Mouse (Mus musculus): ENCODE measurements around the gene Ppp1r21. TPM values are rescaled to one million over a fixed set of nuclear protein-coding genes. Genes with fewer than 3 reads are reported as not detected.

Gene Ppp1r21
- total RNA-seq, 1 experiment: 24.8 TPM

- no peak for DNase-seq (ENCODE audit: low read depth, low spot score)
- no peak overlapping the region for H3K27ac ChIP-seq (ENCODE audit: insufficient read depth, low read depth, low read length, poor library complexity, severe bottlenecking)
- no peaks in the 10 kb centered on the region for H3K9me3 ChIP-seq (ENCODE audit: control insufficient read depth, insufficient read depth, low read depth, low read length)
- H3K4me1 ChIP-seq (ENCODE audit: control insufficient read depth in 2 of 2, insufficient read depth in 2 of 2, low read length in 2 of 2, poor library complexity in 1 of 2): no peaks in the 10 kb centered on the region
- in situ Hi-C loops (cut with MboI; ENCODE audit: low sequenced_read_pairs in 2 of 2, unreplicated experiment in 2 of 2): no loop called here
- no peak for TF ChIP-seq ZC3H11A (IDR thresholded peaks at IDR 0.05; ENCODE audit: borderline replicate concordance, low read depth, low read length)
- no peak for TF ChIP-seq ZNF384 (IDR thresholded peaks at IDR 0.05; ENCODE audit: low read depth, low read length)
- no peak for TF ChIP-seq MAFK (IDR thresholded peaks at IDR 0.05; ENCODE audit: insufficient read depth, low read depth, low read length)
- TF ChIP-seq CHD2 (IDR thresholded peaks at IDR 0.05; ENCODE audit: low read depth, low read length): no peak
- TF ChIP-seq HCFC1 (IDR thresholded peaks at IDR 0.05; ENCODE audit: borderline replicate concordance, insufficient read depth, low read length): no peak
- H3K9ac ChIP-seq (ENCODE audit: insufficient read depth, low read depth, low read length, poor library complexity, severe bottlenecking): no peak overlapping the region
- peaks cover 17% of the 10 kb centered on the region; the same call in 1 of the 2 replicates for H3K36me3 ChIP-seq (ENCODE audit: control insufficient read depth, insufficient read depth, low read length, poor library complexity, severe bottlenecking)
- H3K4me3 ChIP-seq (ENCODE audit: insufficient read depth in 1 of 2, low read depth in 1 of 2, low read length in 2 of 2, poor library complexity in 1 of 2, severe bottlenecking in 1 of 2): no peak overlapping the region
Observed at GRCm38 (mm10) chr17:88582999-88583398, 53.1 kb downstream of the Ppp1r21 start.

DNA sequence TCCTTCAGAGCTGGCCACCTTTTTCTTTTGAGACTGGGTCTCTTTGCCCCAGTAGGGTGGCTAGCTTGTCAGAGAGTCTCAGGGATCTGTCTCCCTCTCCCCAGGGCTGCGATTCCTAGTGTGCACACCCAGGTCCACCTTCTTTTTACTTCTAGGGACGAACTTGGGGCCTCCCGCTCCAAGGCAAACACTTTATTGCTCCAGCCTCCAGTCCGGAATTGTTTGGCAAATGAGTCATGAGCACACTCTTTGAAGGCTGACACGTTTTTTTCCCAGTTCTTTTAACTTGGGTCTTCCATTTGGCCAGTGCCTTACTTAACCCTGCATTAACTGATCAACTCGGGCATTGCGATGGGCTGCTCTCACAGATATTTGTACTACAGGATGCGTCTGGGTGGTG is 53.5 kb downstream of the Ppp1r21 start:
- TF ChIP-seq ZC3H11A (IDR thresholded peaks at IDR 0.05; ENCODE audit: borderline replicate concordance, low read depth, low read length) (no peak), CHD2 (IDR thresholded peaks at IDR 0.05; ENCODE audit: low read depth, low read length) (no peak), ZNF384 (IDR thresholded peaks at IDR 0.05; ENCODE audit: low read depth, low read length) (no peak), HCFC1 (IDR thresholded peaks at IDR 0.05; ENCODE audit: borderline replicate concordance, insufficient read depth, low read length) (no peak), MAFK (IDR thresholded peaks at IDR 0.05; ENCODE audit: insufficient read depth, low read depth, low read length) (no peak)
- Histone ChIP-seq H3K9me3 (ENCODE audit: control insufficient read depth, insufficient read depth, low read depth, low read length) (no peaks in the 10 kb centered on the region), H3K4me1 (ENCODE audit: control insufficient read depth in 2 of 2, insufficient read depth in 2 of 2, low read length in 2 of 2, poor library complexity in 1 of 2) (no peaks in the 10 kb centered on the region), H3K36me3 (ENCODE audit: control insufficient read depth, insufficient read depth, low read length, poor library complexity, severe bottlenecking) (peaks cover 17% of the 10 kb centered on the region; the same call in 1 of the 2 replicates), H3K27ac (ENCODE audit: insufficient read depth, low read depth, low read length, poor library complexity, severe bottlenecking) (no peak overlapping the region), H3K4me3 (ENCODE audit: insufficient read depth in 1 of 2, low read depth in 1 of 2, low read length in 2 of 2, poor library complexity in 1 of 2, severe bottlenecking in 1 of 2) (no peak overlapping the region), H3K9ac (ENCODE audit: insufficient read depth, low read depth, low read length, poor library complexity, severe bottlenecking) (no peak overlapping the region)
- in situ Hi-C loops (cut with MboI; ENCODE audit: low sequenced_read_pairs in 2 of 2, unreplicated experiment in 2 of 2): no loop called here
- DNase-seq (ENCODE audit: low read depth, low spot score): no peak

GRCm38 (mm10) chr17:88587371-88587770 is 57.5 kb downstream of the Ppp1r21 start:
- Histone ChIP-seq H3K27ac (ENCODE audit: insufficient read depth, low read depth, low read length, poor library complexity, severe bottlenecking) (no peak overlapping the region), H3K4me1 (ENCODE audit: control insufficient read depth in 2 of 2, insufficient read depth in 2 of 2, low read length in 2 of 2, poor library complexity in 1 of 2) (no peaks in the 10 kb centered on the region), H3K4me3 (ENCODE audit: insufficient read depth in 1 of 2, low read depth in 1 of 2, low read length in 2 of 2, poor library complexity in 1 of 2, severe bottlenecking in 1 of 2) (no peak overlapping the region), H3K9me3 (ENCODE audit: control insufficient read depth, insufficient read depth, low read depth, low read length) (no peaks in the 10 kb centered on the region), H3K9ac (ENCODE audit: insufficient read depth, low read depth, low read length, poor library complexity, severe bottlenecking) (no peak overlapping the region), H3K36me3 (ENCODE audit: control insufficient read depth, insufficient read depth, low read length, poor library complexity, severe bottlenecking) (peaks cover 9% of the 10 kb centered on the region; the same call in 1 of the 2 replicates)
- no peak for DNase-seq (ENCODE audit: low read depth, low spot score)
- in situ Hi-C loops (cut with MboI; ENCODE audit: low sequenced_read_pairs in 2 of 2, unreplicated experiment in 2 of 2): no loop called here
- TF ChIP-seq ZNF384 (IDR thresholded peaks at IDR 0.05; ENCODE audit: low read depth, low read length) (no peak), CHD2 (IDR thresholded peaks at IDR 0.05; ENCODE audit: low read depth, low read length) (no peak)

DNA sequence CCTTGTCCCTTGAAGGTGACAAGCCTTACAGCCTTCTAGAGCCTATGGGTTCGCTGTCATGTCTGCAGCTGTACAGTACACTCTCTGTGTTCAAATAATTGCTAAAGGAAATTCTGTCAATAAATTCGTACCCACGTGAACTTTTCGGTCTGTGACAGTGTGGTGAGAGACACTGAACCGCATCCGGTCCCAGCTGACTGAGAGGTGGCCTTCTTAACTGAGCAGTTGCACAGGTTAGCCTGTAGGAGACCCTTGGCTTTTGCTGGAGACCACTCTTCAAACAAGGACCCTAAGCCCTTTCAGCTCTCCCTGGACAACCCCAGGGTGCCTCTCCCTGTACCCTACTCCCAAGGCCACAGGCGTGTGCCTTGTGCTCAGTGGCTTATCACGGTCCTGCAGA is 58.3 kb downstream of the Ppp1r21 start:
- H3K4me1 ChIP-seq (ENCODE audit: control insufficient read depth in 2 of 2, insufficient read depth in 2 of 2, low read length in 2 of 2, poor library complexity in 1 of 2): no peaks in the 10 kb centered on the region
- H3K4me3 ChIP-seq (ENCODE audit: insufficient read depth in 1 of 2, low read depth in 1 of 2, low read length in 2 of 2, poor library complexity in 1 of 2, severe bottlenecking in 1 of 2): no peak overlapping the region
- no peak for DNase-seq (ENCODE audit: low read depth, low spot score)
- no peak for TF ChIP-seq CHD2 (IDR thresholded peaks at IDR 0.05; ENCODE audit: low read depth, low read length)
- TF ChIP-seq ZNF384 (IDR thresholded peaks at IDR 0.05; ENCODE audit: low read depth, low read length): no peak
- no peak for TF ChIP-seq MAFK (IDR thresholded peaks at IDR 0.05; ENCODE audit: insufficient read depth, low read depth, low read length)
- TF ChIP-seq ZC3H11A (IDR thresholded peaks at IDR 0.05; ENCODE audit: borderline replicate concordance, low read depth, low read length): no peak
- no peak for TF ChIP-seq HCFC1 (IDR thresholded peaks at IDR 0.05; ENCODE audit: borderline replicate concordance, insufficient read depth, low read length)
- H3K27ac ChIP-seq (ENCODE audit: insufficient read depth, low read depth, low read length, poor library complexity, severe bottlenecking): no peak overlapping the region
- in situ Hi-C loops (cut with MboI; ENCODE audit: low sequenced_read_pairs in 2 of 2, unreplicated experiment in 2 of 2): no loop called here
- H3K9ac ChIP-seq (ENCODE audit: insufficient read depth, low read depth, low read length, poor library complexity, severe bottlenecking): no peak overlapping the region
- no peaks in the 10 kb centered on the region for H3K9me3 ChIP-seq (ENCODE audit: control insufficient read depth, insufficient read depth, low read depth, low read length)
- H3K36me3 ChIP-seq (ENCODE audit: control insufficient read depth, insufficient read depth, low read length, poor library complexity, severe bottlenecking): peaks cover 9% of the 10 kb centered on the region; the same call in 1 of the 2 replicates

DNA sequence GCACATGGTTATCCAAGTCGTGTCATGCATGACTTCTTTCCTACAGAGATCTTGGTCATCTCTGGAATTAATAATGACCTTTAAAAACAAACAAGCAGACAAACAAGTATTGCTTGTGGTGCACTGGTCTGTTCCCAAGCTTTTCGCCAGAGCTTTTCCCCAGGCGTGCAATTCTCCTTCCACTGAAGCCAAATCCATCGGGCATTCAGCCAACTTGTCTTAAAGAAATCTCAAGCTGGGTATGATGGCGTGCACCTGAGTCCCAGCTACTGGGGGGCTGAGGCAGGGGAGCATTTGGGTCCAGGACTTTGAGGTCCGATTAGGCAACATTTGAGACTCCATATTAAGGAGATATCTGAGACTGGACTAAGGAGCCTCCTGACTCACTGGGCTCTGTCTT is 60.3 kb downstream of the Ppp1r21 start:
- in situ Hi-C loops (cut with MboI; ENCODE audit: low sequenced_read_pairs in 2 of 2, unreplicated experiment in 2 of 2): no loop called here
- H3K27ac ChIP-seq (ENCODE audit: insufficient read depth, low read depth, low read length, poor library complexity, severe bottlenecking): no peak overlapping the region
- H3K36me3 ChIP-seq (ENCODE audit: control insufficient read depth, insufficient read depth, low read length, poor library complexity, severe bottlenecking): peaks cover 6% of the 10 kb centered on the region; the same call in 1 of the 2 replicates
- TF ChIP-seq ZC3H11A (IDR thresholded peaks at IDR 0.05; ENCODE audit: borderline replicate concordance, low read depth, low read length): no peak
- TF ChIP-seq ZNF384 (IDR thresholded peaks at IDR 0.05; ENCODE audit: low read depth, low read length): no peak
- no peak for TF ChIP-seq HCFC1 (IDR thresholded peaks at IDR 0.05; ENCODE audit: borderline replicate concordance, insufficient read depth, low read length)
- no peak for TF ChIP-seq CHD2 (IDR thresholded peaks at IDR 0.05; ENCODE audit: low read depth, low read length)
- no peak for TF ChIP-seq MAFK (IDR thresholded peaks at IDR 0.05; ENCODE audit: insufficient read depth, low read depth, low read length)
- no peak for DNase-seq (ENCODE audit: low read depth, low spot score)
- H3K4me3 ChIP-seq (ENCODE audit: insufficient read depth in 1 of 2, low read depth in 1 of 2, low read length in 2 of 2, poor library complexity in 1 of 2, severe bottlenecking in 1 of 2): no peak overlapping the region
- no peak overlapping the region for H3K9ac ChIP-seq (ENCODE audit: insufficient read depth, low read depth, low read length, poor library complexity, severe bottlenecking)
- no peaks in the 10 kb centered on the region for H3K9me3 ChIP-seq (ENCODE audit: control insufficient read depth, insufficient read depth, low read depth, low read length)
- H3K4me1 ChIP-seq (ENCODE audit: control insufficient read depth in 2 of 2, insufficient read depth in 2 of 2, low read length in 2 of 2, poor library complexity in 1 of 2): no peaks in the 10 kb centered on the region
